Mouse (Mus musculus) lung, postnatal 36 days (tissue): ENCODE results near the gene Fblim1.
A peak's percentile ranks its signal among the peaks of the same experiment; 100 is the strongest.
"Not testable (repeated sequence)": the region's sequence is repeated elsewhere in the genome, so short reads cannot be mapped to it uniquely, and the experiment has no call there.

Experiments
- DNase-seq: peaks from one replicate; pipeline ENCODE4 v3.0.0; 2022; ENCODE audit warnings: mixed read lengths

Fblim1 gene

GRCm38 (mm10) chr4:141599251-141600141 is 6.4 kb downstream of the Fblim1 start:
- DNase-seq, result no peak

- DNase-seq, result no peak
These were observed 7.0 kb downstream of the Fblim1 start for GRCm38 (mm10) chr4:141598894-141599250.

GRCm38 (mm10) chr4:141598199-141598893 is 7.5 kb downstream of the Fblim1 start:
- DNase-seq, result peak; percentile 61

- DNase-seq, result no peak
These were observed 9.1 kb downstream of the Fblim1 start for GRCm38 (mm10) chr4:141596700-141597328.

- DNase-seq, result peak; percentile 53
These were observed 10.2 kb downstream of the Fblim1 start for GRCm38 (mm10) chr4:141595605-141596268.

- DNase-seq, result no peak
These were observed 10.8 kb downstream of the Fblim1 start for GRCm38 (mm10) chr4:141595138-141595537.

GRCm38 (mm10) chr4:141591547-141591946 is 14.3 kb downstream of the Fblim1 start:
- peak; percentile 60 for DNase-seq

GRCm38 (mm10) chr4:141583919-141584318 is 22.0 kb downstream of the Fblim1 start:
- DNase-seq, result no peak

- DNase-seq, result no peak
These were observed 24.8 kb downstream of the Fblim1 start for GRCm38 (mm10) chr4:141581051-141581450.

- no peak for DNase-seq
These were observed 27.1 kb downstream of the Fblim1 start for GRCm38 (mm10) chr4:141578833-141579232.

GRCm38 (mm10) chr4:141576877-141577276 is 29.0 kb downstream of the Fblim1 start:
- no peak for DNase-seq

- DNase-seq, result no peak
These were observed 29.5 kb downstream of the Fblim1 start for GRCm38 (mm10) chr4:141576404-141576803.

GRCm38 (mm10) chr4:141574789-141575702 is 30.9 kb downstream of the Fblim1 start:
- DNase-seq, result peak; percentile 92

- DNase-seq, result peak; percentile 88
These were observed 32.4 kb downstream of the Fblim1 start for GRCm38 (mm10) chr4:141573359-141573966.

GRCm38 (mm10) chr4:141572668-141573358 is 33.1 kb downstream of the Fblim1 start:
- DNase-seq, result peak; percentile 68

- peak; percentile 79 for DNase-seq
These were observed 34.0 kb downstream of the Fblim1 start for GRCm38 (mm10) chr4:141571934-141572333.

GRCm38 (mm10) chr4:141571337-141571739 is 34.6 kb downstream of the Fblim1 start:
- no peak for DNase-seq

- DNase-seq, result no peak
These were observed 35.1 kb downstream of the Fblim1 start for GRCm38 (mm10) chr4:141570821-141571220.

GRCm38 (mm10) chr4:141570004-141570403 is 35.9 kb downstream of the Fblim1 start:
- DNase-seq, result peak; percentile 87

- DNase-seq, result no peak
These were observed 36.9 kb downstream of the Fblim1 start for GRCm38 (mm10) chr4:141568966-141569365.

- not testable (repeated sequence) for DNase-seq
These were observed 38.7 kb downstream of the Fblim1 start for GRCm38 (mm10) chr4:141567174-141567573.
